Mouse (Mus musculus) midbrain, embryonic 12.5 days (tissue): ENCODE measurements around the gene Il1rapl2. TPM values are rescaled to one million over a fixed set of nuclear protein-coding genes. Genes with fewer than 3 reads are reported as not detected.
"Not testable (repeated sequence)": the region's sequence is repeated elsewhere in the genome, so short reads cannot be mapped to it uniquely, and the experiment has no call there.

Experiments
- ATAC-seq: fragments of 200-750 bp; cut with Nextera tagmentation; 2 replicates; pipeline ENCODE4 v1.8.0; 2017; ENCODE audit warnings: low read depth, moderate TSS enrichment, moderate library complexity; ENCODE audit not compliant: low FRiP score
- H3K27ac ChIP-seq: fragments of 300-500 bp; sonication (generic); replicated peaks from 2 replicates; pipeline ENCODE4 v1.5.1; 2016; ENCODE audit warnings: mild to moderate bottlenecking
- H3K27me3 ChIP-seq: fragments of 300-500 bp; sonication (generic); 2 replicates; pipeline ENCODE4 v1.6.1; 2016; ENCODE audit warnings: mild to moderate bottlenecking
- H3K36me3 ChIP-seq: fragments of 300-500 bp; sonication (generic); 2 replicates; pipeline ENCODE4 v1.6.1; 2016
- H3K4me1 ChIP-seq: fragments of 300-500 bp; sonication (generic); 2 replicates; pipeline ENCODE4 v1.6.1; 2016
- H3K4me2 ChIP-seq: fragments of 300-500 bp; sonication (generic); replicated peaks from 2 replicates; pipeline ENCODE4 v1.6.1; 2016; ENCODE audit warnings: mild to moderate bottlenecking, moderate library complexity
- H3K4me3 ChIP-seq: fragments of 300-500 bp; sonication (generic); 2 replicates; pipeline ENCODE4 v1.5.1; 2016; ENCODE audit warnings: mild to moderate bottlenecking
- H3K9ac ChIP-seq: fragments of 300-500 bp; sonication (generic); replicated peaks from 2 replicates; pipeline ENCODE4 v1.6.1; 2016; ENCODE audit warnings: mild to moderate bottlenecking, moderate library complexity
- H3K9me3 ChIP-seq: fragments of 300-500 bp; sonication (generic); 2 replicates; pipeline ENCODE4 v1.6.1; 2016; ENCODE audit warnings: mild to moderate bottlenecking
- WGBS: fragments of 180-500 bp; shearing (Covaris S2); methylation state at CpG from one replicate; pipeline ENCODE4 v1.1.7; 2016; 5-methylcytosine and 5-hydroxymethylcytosine counted together
- polyA plus RNA-seq: library from polyadenylated mRNA; unstranded; fragments of >200 nt; fragmentation: Nextera tagmentation; extraction: Ambion mirVana; gene quantifications from 2 replicates; pipeline ENCODE4 v1.2.1, GENCODE M21; 2016

Il1rapl2 gene
- polyA plus RNA-seq, 1 experiment from 2014 or later = 0.50 TPM

DNA sequence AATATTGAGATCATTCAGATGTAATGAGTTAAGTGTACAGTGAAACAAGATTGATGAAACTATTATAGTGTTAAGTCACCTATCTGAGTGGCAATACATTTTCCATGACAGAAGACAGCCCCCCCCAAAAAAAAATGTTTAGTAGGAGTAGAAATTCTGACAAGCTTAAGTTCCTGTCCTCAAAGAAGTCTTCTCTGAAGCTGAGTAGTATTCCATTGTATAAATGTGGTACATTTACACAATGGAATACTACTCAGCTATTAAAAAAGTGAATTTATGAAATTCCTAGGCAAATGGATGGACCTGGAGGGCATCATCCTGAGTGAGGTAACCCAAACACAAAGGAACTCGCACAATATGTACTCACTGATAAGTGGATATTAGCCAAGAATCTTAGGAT, 778.3 kb downstream of the Il1rapl2 start:
- ATAC-seq, H3K27ac ChIP-seq, H3K36me3 ChIP-seq, H3K4me1 ChIP-seq, H3K4me2 ChIP-seq, H3K27me3 ChIP-seq, H3K9ac ChIP-seq, H3K4me3 ChIP-seq, H3K9me3 ChIP-seq: not testable (repeated sequence)
- 71% methylated on average over 1 of the region's 1 CpGs for WGBS

DNA sequence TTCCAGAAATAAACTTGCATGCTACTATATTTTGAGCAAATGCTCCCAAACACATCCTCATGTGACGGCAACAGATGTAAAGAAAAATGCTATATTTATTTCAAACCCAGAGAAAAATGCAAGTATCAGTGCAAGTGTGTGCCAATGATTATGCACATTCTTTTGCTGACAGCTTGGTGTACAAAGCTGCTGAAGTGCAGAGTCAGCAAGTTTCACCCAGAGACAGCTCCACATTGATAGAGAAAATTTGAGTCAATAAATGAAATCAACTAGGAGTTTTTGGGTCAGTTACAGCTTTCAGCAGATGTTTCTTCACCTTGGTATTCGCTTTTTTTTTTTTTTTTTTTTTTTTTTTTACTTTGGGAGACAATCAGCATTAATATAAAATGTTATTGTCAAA, 863.4 kb downstream of the Il1rapl2 start:
- Histone ChIP-seq H3K9ac (no peak overlapping the region), H3K4me3 (no peak overlapping the region), H3K9me3 (no peaks in the 10 kb centered on the region), H3K27me3 (no peaks in the 10 kb centered on the region), H3K27ac (no peak overlapping the region), H3K4me1 (no peaks in the 10 kb centered on the region), H3K36me3 (no peaks in the 10 kb centered on the region), H3K4me2 (no peak overlapping the region)
- WGBS = 75% methylated on average over 2 of the region's 2 CpGs
- no peak for ATAC-seq

DNA sequence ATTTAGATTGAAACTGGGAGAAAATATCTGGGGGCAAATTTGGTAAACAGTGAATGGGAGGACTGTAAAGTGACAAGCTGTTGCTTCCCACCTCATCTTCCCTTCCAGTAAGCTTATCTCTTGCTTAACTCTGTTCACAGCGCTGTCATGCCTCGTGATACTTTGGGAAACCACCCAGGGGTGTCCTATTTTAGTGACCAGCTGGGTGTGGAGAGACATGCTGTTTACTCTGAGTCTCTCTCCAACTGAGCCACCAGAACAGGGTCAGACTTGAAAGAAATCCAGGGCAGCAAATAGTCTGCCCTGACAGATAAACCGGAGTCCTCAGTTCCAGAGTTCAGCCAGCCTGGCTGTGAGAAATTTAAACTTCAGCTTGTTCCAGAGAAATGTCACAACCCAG, 867.5 kb downstream of the Il1rapl2 start:
- no peaks in the 10 kb centered on the region for H3K9me3 ChIP-seq
- H3K9ac ChIP-seq = no peak overlapping the region
- no peaks in the 10 kb centered on the region for H3K36me3 ChIP-seq
- WGBS = 67% methylated on average over 3 of the region's 3 CpGs
- no peak for ATAC-seq
- no peak overlapping the region for H3K4me2 ChIP-seq
- H3K27me3 ChIP-seq = no peaks in the 10 kb centered on the region
- no peaks in the 10 kb centered on the region for H3K4me1 ChIP-seq
- H3K27ac ChIP-seq = no peak overlapping the region
- H3K4me3 ChIP-seq = no peak overlapping the region

DNA sequence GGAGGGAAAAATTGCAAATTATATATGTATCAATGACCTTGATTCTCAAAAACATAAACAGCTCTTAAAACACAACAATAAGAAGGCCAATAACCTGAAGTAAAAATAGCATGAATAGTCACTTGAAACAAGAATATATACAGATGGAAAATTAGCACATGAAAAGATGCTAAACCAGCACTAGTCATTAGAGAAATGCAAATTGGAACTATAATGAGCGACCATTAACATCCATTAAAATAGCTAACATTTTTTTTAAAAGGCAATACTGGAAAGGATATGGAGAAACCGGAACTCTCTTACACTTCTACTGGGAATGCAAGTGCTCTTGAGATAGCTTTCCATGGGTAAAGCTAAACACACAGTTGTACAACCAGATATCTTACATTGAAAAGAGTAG, 879.4 kb downstream of the Il1rapl2 start:
- H3K36me3 ChIP-seq = no peaks in the 10 kb centered on the region
- no peak overlapping the region for H3K9ac ChIP-seq
- WGBS = 76% methylated on average over 2 of the region's 2 CpGs
- no peak overlapping the region for H3K27ac ChIP-seq
- H3K9me3 ChIP-seq = no peaks in the 10 kb centered on the region
- H3K4me3 ChIP-seq = no peak overlapping the region
- H3K27me3 ChIP-seq = no peaks in the 10 kb centered on the region
- no peak overlapping the region for H3K4me2 ChIP-seq
- ATAC-seq = no peak
- H3K4me1 ChIP-seq = no peaks in the 10 kb centered on the region

GRCm38 (mm10) chrX:138478488-138478887, 908.1 kb downstream of the Il1rapl2 start:
- no peak for ATAC-seq
- H3K9me3 ChIP-seq = no peaks in the 10 kb centered on the region
- H3K27me3 ChIP-seq = no peaks in the 10 kb centered on the region
- H3K9ac ChIP-seq = no peak overlapping the region
- no peaks in the 10 kb centered on the region for H3K4me1 ChIP-seq
- no peak overlapping the region for H3K27ac ChIP-seq
- H3K4me3 ChIP-seq = no peak overlapping the region
- no peak overlapping the region for H3K4me2 ChIP-seq
- H3K36me3 ChIP-seq = no peaks in the 10 kb centered on the region
- 81% methylated on average over 3 of the region's 3 CpGs for WGBS

- WGBS = 82% methylated on average over 1 of the region's 1 CpGs
- no peak overlapping the region for H3K4me2 ChIP-seq
Measured at GRCm38 (mm10) chrX:138500510-138500909, 930.1 kb downstream of the Il1rapl2 start.

GRCm38 (mm10) chrX:138505049-138505448, 934.6 kb downstream of the Il1rapl2 start:
- no peak overlapping the region for H3K27ac ChIP-seq
- no peak overlapping the region for H3K9ac ChIP-seq
- no peak for ATAC-seq
- H3K4me3 ChIP-seq = no peak overlapping the region
- H3K27me3 ChIP-seq = no peaks in the 10 kb centered on the region
- no peak overlapping the region for H3K4me2 ChIP-seq
- no peaks in the 10 kb centered on the region for H3K4me1 ChIP-seq
- H3K9me3 ChIP-seq = no peaks in the 10 kb centered on the region
- WGBS = 59% methylated on average over 3 of the region's 3 CpGs
- no peaks in the 10 kb centered on the region for H3K36me3 ChIP-seq

More at GRCm38 (mm10) chrX:138500510-138500909, 930.1 kb downstream of the Il1rapl2 start:
- no peaks in the 10 kb centered on the region for H3K36me3 ChIP-seq
- no peaks in the 10 kb centered on the region for H3K4me1 ChIP-seq
- no peak overlapping the region for H3K27ac ChIP-seq
- no peak overlapping the region for H3K9ac ChIP-seq
- no peaks in the 10 kb centered on the region for H3K27me3 ChIP-seq
- H3K9me3 ChIP-seq = no peaks in the 10 kb centered on the region
- ATAC-seq = no peak
- H3K4me3 ChIP-seq = no peak overlapping the region

DNA sequence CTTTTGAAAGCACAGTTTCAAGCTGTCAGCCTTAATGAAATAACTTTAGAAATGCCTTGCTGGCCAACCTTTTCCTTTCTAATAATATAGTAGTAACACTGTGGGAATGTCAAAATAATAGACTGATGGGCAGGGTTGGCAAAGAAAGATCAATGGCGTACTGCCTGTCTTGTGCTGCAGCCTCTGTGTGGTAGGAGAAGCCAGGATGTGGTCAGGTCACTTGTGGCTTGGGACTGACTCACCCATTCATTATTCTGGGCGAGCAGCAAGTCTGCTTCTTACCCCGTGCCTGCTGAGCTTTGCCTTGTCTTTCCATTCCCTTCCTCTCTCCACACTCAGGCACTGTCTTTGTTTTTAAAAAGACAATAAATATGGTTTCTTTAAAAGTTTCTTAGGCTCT, 1049.7 kb downstream of the Il1rapl2 start:
- no peak for ATAC-seq
- no peak overlapping the region for H3K27ac ChIP-seq
- no peaks in the 10 kb centered on the region for H3K9me3 ChIP-seq
- H3K9ac ChIP-seq = no peak overlapping the region
- H3K4me3 ChIP-seq = no peak overlapping the region
- H3K4me2 ChIP-seq = no peak overlapping the region
- H3K36me3 ChIP-seq = no peaks in the 10 kb centered on the region
- no peaks in the 10 kb centered on the region for H3K4me1 ChIP-seq
- peaks cover 4% of the 10 kb centered on the region; the same call in 1 of the 2 replicates for H3K27me3 ChIP-seq
- WGBS = 76% methylated on average over 3 of the region's 3 CpGs

DNA sequence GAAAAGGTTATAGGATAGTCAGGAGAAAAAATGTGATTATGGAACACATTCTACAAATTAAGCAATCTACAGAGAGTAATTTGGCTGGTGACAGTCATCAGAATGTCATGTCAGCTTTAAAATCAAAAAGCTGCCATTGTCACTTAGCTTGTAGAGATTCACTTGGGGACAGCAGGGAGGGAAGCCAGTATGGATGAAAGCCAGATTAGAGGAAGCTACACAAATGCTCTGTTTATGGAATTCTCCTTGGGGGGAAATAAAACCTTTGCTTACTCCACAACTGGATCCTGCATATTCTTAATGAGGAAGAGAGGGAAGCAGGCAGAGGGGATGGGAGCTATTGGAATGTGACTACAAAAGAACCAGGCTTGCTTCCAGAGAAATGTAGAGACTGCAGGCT, 1054.9 kb downstream of the Il1rapl2 start:
- H3K9ac ChIP-seq = no peak overlapping the region
- H3K4me1 ChIP-seq = no peaks in the 10 kb centered on the region
- ATAC-seq = no peak
- no peak overlapping the region for H3K4me3 ChIP-seq
- no peaks in the 10 kb centered on the region for H3K9me3 ChIP-seq
- no peak overlapping the region for H3K27ac ChIP-seq
- no peak overlapping the region for H3K4me2 ChIP-seq
- no peaks in the 10 kb centered on the region for H3K27me3 ChIP-seq
- no peaks in the 10 kb centered on the region for H3K36me3 ChIP-seq

GRCm38 (mm10) chrX:138722372-138722771, 1152.0 kb downstream of the Il1rapl2 start:
- ATAC-seq = no peak
- Histone ChIP-seq H3K27ac (no peak overlapping the region), H3K9ac (no peak overlapping the region), H3K4me1 (no peaks in the 10 kb centered on the region), H3K4me3 (no peak overlapping the region), H3K27me3 (no peaks in the 10 kb centered on the region; the same call in 1 of the 2 replicates), H3K9me3 (no peaks in the 10 kb centered on the region), H3K4me2 (no peak overlapping the region), H3K36me3 (no peaks in the 10 kb centered on the region)
- WGBS = 38% methylated on average over 1 of the region's 1 CpGs

DNA sequence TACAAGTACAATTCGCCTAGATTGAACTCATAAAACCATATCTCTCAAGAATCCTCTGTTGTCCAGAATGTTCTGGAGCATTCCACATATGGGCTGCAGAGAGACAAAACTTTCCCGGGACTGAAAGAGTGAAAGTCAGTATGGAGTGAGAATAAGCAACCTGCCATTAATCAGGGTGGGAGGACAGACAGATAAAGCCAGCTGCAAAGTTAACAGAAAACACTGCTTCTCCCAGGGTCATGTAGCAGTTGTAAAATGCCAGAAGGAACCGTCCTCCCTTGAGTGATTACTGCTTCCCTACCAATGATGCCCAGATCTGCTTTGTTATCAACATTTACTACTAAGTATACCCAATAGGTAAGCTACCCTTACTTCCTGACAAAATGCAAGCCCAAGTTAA, 1230.5 kb downstream of the Il1rapl2 start:
- no peaks in the 10 kb centered on the region for H3K4me1 ChIP-seq
- 77% methylated on average over 3 of the region's 3 CpGs for WGBS
- no peak overlapping the region for H3K27ac ChIP-seq
- H3K36me3 ChIP-seq = no peaks in the 10 kb centered on the region
- no peak overlapping the region for H3K9ac ChIP-seq
- H3K27me3 ChIP-seq = no peaks in the 10 kb centered on the region
- no peaks in the 10 kb centered on the region for H3K9me3 ChIP-seq
- H3K4me3 ChIP-seq = no peak overlapping the region
- no peak overlapping the region for H3K4me2 ChIP-seq
- ATAC-seq = no peak

DNA sequence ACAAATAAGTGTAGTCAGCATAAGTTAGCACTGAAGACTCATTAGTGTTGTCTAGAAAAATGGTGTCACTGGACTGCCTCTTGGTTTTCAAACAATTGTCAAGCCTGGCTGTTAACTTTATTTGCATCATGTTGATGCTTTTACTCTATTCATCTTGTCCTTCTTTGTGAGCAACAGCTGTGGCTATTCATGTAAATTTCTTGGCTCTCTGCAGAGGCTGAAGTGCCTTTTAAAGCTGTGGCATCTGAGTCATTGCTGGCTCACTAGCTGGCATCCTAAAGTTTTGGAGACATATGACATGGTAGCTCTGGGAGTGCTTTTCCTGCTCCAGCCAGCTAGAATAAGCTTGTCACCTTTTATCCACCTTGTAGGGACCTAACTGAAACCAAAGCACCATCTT, 1261.5 kb downstream of the Il1rapl2 start:
- Histone ChIP-seq H3K9ac (no peak overlapping the region), H3K4me3 (no peak overlapping the region), H3K9me3 (no peaks in the 10 kb centered on the region), H3K27me3 (no peaks in the 10 kb centered on the region), H3K36me3 (no peaks in the 10 kb centered on the region), H3K4me1 (no peaks in the 10 kb centered on the region), H3K4me2 (no peak overlapping the region), H3K27ac (no peak overlapping the region)
- no peak for ATAC-seq

DNA sequence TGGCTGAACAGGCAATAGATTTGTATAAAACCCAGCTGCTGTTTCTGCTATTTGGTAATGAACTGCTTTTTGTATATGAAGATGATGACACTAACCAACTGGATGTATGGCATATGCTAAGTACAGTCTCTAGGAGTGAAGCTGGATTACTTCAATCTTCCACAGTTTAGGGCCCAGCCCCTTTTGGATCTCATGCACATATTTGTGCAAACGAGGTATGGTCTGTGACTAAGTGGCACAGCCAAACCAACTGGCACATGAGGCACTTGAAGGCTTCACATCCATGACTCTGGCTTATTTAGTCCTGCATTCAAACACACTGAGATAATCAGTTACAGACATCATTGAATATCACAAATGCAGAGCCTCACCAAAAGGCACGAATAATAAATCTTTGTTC, 1263.5 kb downstream of the Il1rapl2 start:
- Histone ChIP-seq H3K4me1 (no peaks in the 10 kb centered on the region), H3K4me2 (no peak overlapping the region), H3K36me3 (no peaks in the 10 kb centered on the region), H3K9me3 (no peaks in the 10 kb centered on the region), H3K27ac (no peak overlapping the region), H3K9ac (no peak overlapping the region), H3K4me3 (no peak overlapping the region), H3K27me3 (peaks cover 4% of the 10 kb centered on the region; the same call in 1 of the 2 replicates)
- no peak for ATAC-seq
- WGBS = 66% methylated on average over 2 of the region's 2 CpGs
